Mouse (Mus musculus) embryo, embryonic 10 days (tissue): ENCODE data around the gene Erg.

Experiments
- DNase-seq: peaks from one replicate; pipeline ENCODE4 v3.0.0-alpha.2; 2015; ENCODE audit warnings: low spot score

The Erg gene

GRCm38 (mm10) chr16:95387008-95387407 lies 199.4 kb downstream of the Erg start:
- DNase-seq: no peak

- no peak for DNase-seq
Observed at GRCm38 (mm10) chr16:95385299-95385973, 201.0 kb downstream of the Erg start.

GRCm38 (mm10) chr16:95384590-95385148 lies 201.7 kb downstream of the Erg start:
- DNase-seq: no peak

- DNase-seq: no peak
Observed at GRCm38 (mm10) chr16:95382251-95382650, 204.1 kb downstream of the Erg start.

- no peak for DNase-seq
Observed at GRCm38 (mm10) chr16:95376834-95377233, 209.6 kb downstream of the Erg start.

- no peak for DNase-seq
Observed at GRCm38 (mm10) chr16:95376364-95376763, 210.0 kb downstream of the Erg start.

GRCm38 (mm10) chr16:95374646-95375045 lies 211.7 kb downstream of the Erg start:
- DNase-seq: peak; percentile 76

- DNase-seq: no peak
Observed at GRCm38 (mm10) chr16:95372960-95373359, 213.4 kb downstream of the Erg start.

- DNase-seq: no peak
Observed at GRCm38 (mm10) chr16:95371713-95372112, 214.7 kb downstream of the Erg start.

GRCm38 (mm10) chr16:95366989-95367765 lies 219.2 kb downstream of the Erg start:
- DNase-seq: no peak

GRCm38 (mm10) chr16:95365214-95365613 lies 221.2 kb downstream of the Erg start:
- DNase-seq: no peak

GRCm38 (mm10) chr16:95363632-95364465 lies 222.5 kb downstream of the Erg start:
- DNase-seq: no peak

GRCm38 (mm10) chr16:95361950-95362349 lies 224.4 kb downstream of the Erg start:
- no peak for DNase-seq

- no peak for DNase-seq
Observed at GRCm38 (mm10) chr16:95360940-95361489, 225.4 kb downstream of the Erg start.

GRCm38 (mm10) chr16:95360214-95360850 lies 226.1 kb downstream of the Erg start:
- no peak for DNase-seq

- DNase-seq: no peak
Observed at GRCm38 (mm10) chr16:95356962-95357955, 229.1 kb downstream of the Erg start.

- no peak for DNase-seq
Observed at GRCm38 (mm10) chr16:95353838-95354237, 232.6 kb downstream of the Erg start.

- DNase-seq: no peak
Observed at GRCm38 (mm10) chr16:95352266-95352665, 234.1 kb downstream of the Erg start.

- peak; percentile 79 for DNase-seq
Observed at GRCm38 (mm10) chr16:95350499-95350898, 235.9 kb downstream of the Erg start.

- DNase-seq: no peak
Observed at GRCm38 (mm10) chr16:95349745-95350144, 236.6 kb downstream of the Erg start.
